ENCODE assay signal across 8 mouse cellular contexts in genomic region chr1:51509083-51509482, GRCm38 (mm10). TPM values are rescaled to one million over a fixed set of nuclear protein-coding genes. Genes with fewer than 3 reads are reported as not detected.
A peak's percentile ranks its signal among the peaks of the same experiment; 100 is the strongest.
DNase-seq lines count a peak whose midpoint lies in the region; ATAC-seq and TF ChIP-seq lines count a peak whose summit lies in the region.

No protein-coding gene starts in this region.

- H3K4me2 ChIP-seq in embryonic facial prominence, embryonic 12.5 days (replicated peaks), result no peak overlapping the region
- H3K4me2 ChIP-seq in kidney, embryonic 14.5 days (replicated peaks; ENCODE audit: low read depth, low read length), result no peak overlapping the region

- H3K36me3 ChIP-seq in embryonic facial prominence, embryonic 12.5 days, result no peaks in the 10 kb centered on the region
- H3K36me3 ChIP-seq in kidney, embryonic 14.5 days (ENCODE audit: control insufficient read depth, insufficient read depth, low read length), result no peaks in the 10 kb centered on the region
- no peaks in the 10 kb centered on the region for H3K36me3 ChIP-seq in megakaryocyte, embryonic 14.5 days (replicated peaks; ENCODE audit: low read length)

- ATAC-seq in embryonic facial prominence, embryonic 12.5 days (ENCODE audit: insufficient number of reproducible peaks, insufficient read depth, low FRiP score, low TSS enrichment), result peak; percentile 89
- ATAC-seq in kidney, embryonic 14.5 days (ENCODE audit: low FRiP score, low TSS enrichment), result peak; percentile 90

- no peaks in the 10 kb centered on the region; the same call in 1 of the 2 replicates for H3K4me1 ChIP-seq in embryonic facial prominence, embryonic 12.5 days
- 0 out of 2 replicates have a peak, but pooled peaks cover 7% of the 10 kb centered on the region for H3K4me1 ChIP-seq in kidney, embryonic 14.5 days (ENCODE audit: control insufficient read depth, insufficient read depth, low read length)
- H3K4me1 ChIP-seq in megakaryocyte, embryonic 14.5 days, result peaks cover 34% of the 10 kb centered on the region

- H3K27me3 ChIP-seq in embryonic facial prominence, embryonic 12.5 days, result no peaks in the 10 kb centered on the region
- H3K27me3 ChIP-seq in kidney, embryonic 14.5 days (ENCODE audit: control insufficient read depth, insufficient read depth, low read length), result no peaks in the 10 kb centered on the region
- no peaks in the 10 kb centered on the region for H3K27me3 ChIP-seq in megakaryocyte, embryonic 14.5 days (replicated peaks)

- TF ChIP-seq CTCF in left cerebral cortex, adult 2 months (IDR thresholded peaks at IDR 0.05), result no peak

- no peak overlapping the region for H3K9ac ChIP-seq in embryonic facial prominence, embryonic 12.5 days
- H3K9ac ChIP-seq in kidney, embryonic 14.5 days (ENCODE audit: low read depth, low read length), result no peak overlapping the region

- intact Hi-C loops in left cerebral cortex, adult 2 months (cut with DNase I), result no loop called here

- H3K9me3 ChIP-seq in embryonic facial prominence, embryonic 12.5 days, result no peaks in the 10 kb centered on the region
- no peaks in the 10 kb centered on the region for H3K9me3 ChIP-seq in kidney, embryonic 14.5 days (ENCODE audit: control insufficient read depth, low read length)
- H3K9me3 ChIP-seq in megakaryocyte, embryonic 14.5 days, result no peaks in the 10 kb centered on the region

- H3K4me3 ChIP-seq in embryonic facial prominence, embryonic 12.5 days, result no peak overlapping the region
- no peak overlapping the region for H3K4me3 ChIP-seq in kidney, embryonic 14.5 days (ENCODE audit: low read length)
- peak overlapping the region; percentile 5 for H3K4me3 ChIP-seq in megakaryocyte, embryonic 14.5 days (replicated peaks)
- H3K4me3 ChIP-seq in left cerebral cortex, adult 2 months, result no peak overlapping the region

- peak; percentile 92 for DNase-seq in 3T3-L1 (ENCODE audit: low read depth, low spot score)
- peak; percentile 75 for DNase-seq in CD4-positive helper T cell, adult 2 months (ENCODE audit: low read depth, low spot score)
- DNase-seq in yolk sac, embryonic 10.5 days (ENCODE audit: low spot score), result peak; percentile 91
- no peak for DNase-seq in left cerebral cortex, adult 2 months (ENCODE audit: extremely low spot score in 1 of 2, low spot score in 2 of 2)
- DNase-seq in ovary, adult 18-20 months (ENCODE audit: low spot score), result no peak

- WGBS in embryonic facial prominence, embryonic 12.5 days, result 12% methylated on average over 7 of the region's 7 CpGs
- WGBS in kidney, embryonic 14.5 days, result 18% methylated on average over 7 of the region's 7 CpGs

- no peak overlapping the region for H3K27ac ChIP-seq in embryonic facial prominence, embryonic 12.5 days
- H3K27ac ChIP-seq in kidney, embryonic 14.5 days (ENCODE audit: low read depth, low read length), result no peak overlapping the region
- H3K27ac ChIP-seq in left cerebral cortex, adult 2 months, result no peak overlapping the region

RNA-seq across cellular contexts. Expression of gene Nabp1, which starts 30.9 kb away (rescaled TPM):
- 5.7 and 6.8 TPM in 2 replicates for polyA plus RNA-seq in embryonic facial prominence, embryonic 12.5 days (2016; fragmentation: Nextera tagmentation; extraction: Ambion mirVana)
- 10.6 and 14.5 TPM in 2 replicates for polyA plus RNA-seq in kidney, embryonic 14.5 days (2014; fragmentation: Nextera tagmentation; extraction: Ambion mirVana)
- polyA plus RNA-seq in megakaryocyte, embryonic 14.5 days (2012; ENCODE audit: insufficient read depth, low replicate concordance), result 1.8 and 4.4 TPM in 2 replicates
- total RNA-seq in left cerebral cortex, adult 2 months (2021), result 10 to 100 TPM; 13.6 to 14.6 TPM

Comparison
In these comparisons a context has a peak if more than half of its experiments do, and no peak if none do; other contexts are left out.
1. DNase-seq: peak in 3T3-L1 (single experiment), CD4-positive helper T cell, adult 2 months (single experiment) and yolk sac, embryonic 10.5 days (single experiment); none in left cerebral cortex, adult 2 months (0 of 2) and ovary, adult 18-20 months (single experiment).